Mouse (Mus musculus): ENCODE measurements around the gene Borcs6.

Gene Borcs6

GRCm38 (mm10) chr11:69104487-69104886, 45.0 kb downstream of the Borcs6 start:
- DNase-seq = no peak

- no peak for DNase-seq
These were observed 45.7 kb downstream of the Borcs6 start for GRCm38 (mm10) chr11:69105227-69105626.

GRCm38 (mm10) chr11:69105796-69106195, 46.3 kb downstream of the Borcs6 start:
- DNase-seq = no peak

GRCm38 (mm10) chr11:69106299-69106698, 46.8 kb downstream of the Borcs6 start:
- DNase-seq = no peak

- DNase-seq = no peak
These were observed 47.3 kb downstream of the Borcs6 start for GRCm38 (mm10) chr11:69106842-69107241.

GRCm38 (mm10) chr11:69107676-69108075, 48.2 kb downstream of the Borcs6 start:
- no peak for DNase-seq

GRCm38 (mm10) chr11:69108223-69108622, 48.7 kb downstream of the Borcs6 start:
- no peak for DNase-seq

- no peak for DNase-seq
These were observed 49.7 kb downstream of the Borcs6 start for GRCm38 (mm10) chr11:69109032-69109900.

- peak; percentile 95 for DNase-seq
These were observed 51.0 kb downstream of the Borcs6 start for GRCm38 (mm10) chr11:69110319-69111046.
